Mouse (Mus musculus): ENCODE results near the gene Sbpl. TPM values are rescaled to one million over a fixed set of nuclear protein-coding genes. Genes with fewer than 3 reads are reported as not detected.

Gene Sbpl
- not detected for total RNA-seq (2022)

- DNase-seq (ENCODE audit: low spot score in 2 of 2): no peak
These were observed at the start of gene Sbpl for GRCm38 (mm10) chr17:23955174-23955573. Sbpl (minus strand) TSS chr17:23955274.

- no peak for DNase-seq (ENCODE audit: low spot score in 2 of 2)
These were observed 49.1 kb upstream of the Sbpl start for GRCm38 (mm10) chr17:24004071-24004665.

- DNase-seq (ENCODE audit: low spot score in 2 of 2): peak; percentile 73 to 80
These were observed 45.3 kb upstream of the Sbpl start for GRCm38 (mm10) chr17:24000404-24000803.

GRCm38 (mm10) chr17:23998383-23998782, 43.3 kb upstream of the Sbpl start:
- DNase-seq (ENCODE audit: low spot score in 2 of 2): no peak

GRCm38 (mm10) chr17:23997901-23998300, 42.8 kb upstream of the Sbpl start, which contains the start of gene Prss22:
Prss22 (minus strand) TSS chr17:23998100.
- DNase-seq (ENCODE audit: low spot score in 2 of 2): no peak

GRCm38 (mm10) chr17:23995421-23995820, 40.3 kb upstream of the Sbpl start:
- no peak for DNase-seq (ENCODE audit: low spot score in 2 of 2)

- no peak for DNase-seq (ENCODE audit: low spot score in 2 of 2)
These were observed 39.6 kb upstream of the Sbpl start for GRCm38 (mm10) chr17:23994667-23995066.

- DNase-seq (ENCODE audit: low spot score in 2 of 2): peak; percentile 88 to 95
These were observed 38.7 kb upstream of the Sbpl start for GRCm38 (mm10) chr17:23993559-23994428.

GRCm38 (mm10) chr17:23992789-23993553, 37.9 kb upstream of the Sbpl start:
- no peak for DNase-seq (ENCODE audit: low spot score in 2 of 2)

GRCm38 (mm10) chr17:23989802-23990201, 34.7 kb upstream of the Sbpl start:
- no peak for DNase-seq (ENCODE audit: low spot score in 2 of 2)

- no peak for DNase-seq (ENCODE audit: low spot score in 2 of 2)
These were observed 29.9 kb upstream of the Sbpl start for GRCm38 (mm10) chr17:23984989-23985388.

- no peak for DNase-seq (ENCODE audit: low spot score in 2 of 2)
These were observed 27.8 kb upstream of the Sbpl start for GRCm38 (mm10) chr17:23982912-23983311.

GRCm38 (mm10) chr17:23980297-23980909, 25.3 kb upstream of the Sbpl start, which contains the start of gene Prss30:
Prss30 (minus strand) TSS chr17:23980566.
- DNase-seq (ENCODE audit: low spot score in 2 of 2): no peak

GRCm38 (mm10) chr17:23979471-23979870, 24.4 kb upstream of the Sbpl start:
- no peak for DNase-seq (ENCODE audit: low spot score in 2 of 2)

- no peak for DNase-seq (ENCODE audit: low spot score in 2 of 2)
These were observed 21.6 kb upstream of the Sbpl start for GRCm38 (mm10) chr17:23976665-23977064.

GRCm38 (mm10) chr17:23971315-23971714, 16.2 kb upstream of the Sbpl start:
- no peak for DNase-seq (ENCODE audit: low spot score in 2 of 2)

GRCm38 (mm10) chr17:23969231-23969630, 14.2 kb upstream of the Sbpl start:
- peak; percentile 47 to 81 for DNase-seq (ENCODE audit: low spot score in 2 of 2)

GRCm38 (mm10) chr17:23968780-23969179, 13.7 kb upstream of the Sbpl start:
- no peak for DNase-seq (ENCODE audit: low spot score in 2 of 2)

- no peak for DNase-seq (ENCODE audit: low spot score in 2 of 2)
These were observed 11.8 kb upstream of the Sbpl start for GRCm38 (mm10) chr17:23966658-23967401.

GRCm38 (mm10) chr17:23965805-23966425, 10.8 kb upstream of the Sbpl start:
- peak; percentile 25 to 28 for DNase-seq (ENCODE audit: low spot score in 2 of 2)
